Mouse (Mus musculus): Measurements from ENCODE around the gene B3gnt8. TPM values are rescaled to one million over a fixed set of nuclear protein-coding genes. Genes with fewer than 3 reads are reported as not detected.

Gene B3gnt8
- polyA plus RNA-seq, 1 experiment from 2014 or later: 2.9 TPM

- ATAC-seq: no peak
- WGBS (ENCODE audit: insufficient replicate concordance): 73% methylated on average over 9 of the region's 9 CpGs
- Histone ChIP-seq H3K9me3 (replicated peaks) (0 out of 2 replicates have a peak, but pooled peaks cover 4% of the 10 kb centered on the region), H3K27me3 (replicated peaks) (peaks cover 18% of the 10 kb centered on the region), H3K9ac (no peak overlapping the region), H3K4me2 (no peak overlapping the region), H3K27ac (no peak overlapping the region), H3K4me1 (peaks cover 6% of the 10 kb centered on the region), H3K4me3 (no peak overlapping the region), H3K36me3 (peaks cover 56% of the 10 kb centered on the region)
These were observed 43.2 kb downstream of the B3gnt8 start for GRCm38 (mm10) chr7:25669631-25670030.

DNA sequence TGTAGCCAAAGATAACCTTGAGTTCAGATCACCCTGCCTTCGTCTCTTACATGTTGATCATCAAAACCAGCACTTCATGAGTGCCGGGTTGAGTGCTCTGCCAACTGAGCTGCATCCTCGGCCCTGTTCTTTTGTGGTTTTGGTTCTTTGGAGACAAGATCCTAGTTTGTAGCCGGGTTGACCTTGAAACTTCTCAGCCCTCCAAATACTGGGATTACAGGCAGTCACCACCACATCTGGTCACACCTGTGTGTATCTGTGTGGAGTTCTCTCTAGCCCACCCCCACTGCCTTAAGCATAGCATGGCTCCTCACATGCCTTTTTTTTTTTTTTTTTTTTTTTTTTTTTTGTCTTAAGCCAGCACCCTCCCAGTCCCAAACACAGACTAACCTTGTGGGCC is 43.6 kb downstream of the B3gnt8 start:
- Histone ChIP-seq H3K36me3 (peaks cover 52% of the 10 kb centered on the region), H3K27me3 (replicated peaks) (peaks cover 22% of the 10 kb centered on the region), H3K9me3 (replicated peaks) (0 out of 2 replicates have a peak, but pooled peaks cover 4% of the 10 kb centered on the region), H3K4me1 (peaks cover 11% of the 10 kb centered on the region), H3K9ac (no peak overlapping the region), H3K4me2 (no peak overlapping the region), H3K27ac (no peak overlapping the region), H3K4me3 (no peak overlapping the region)
- no peak for ATAC-seq
- WGBS (ENCODE audit: insufficient replicate concordance): 72% methylated on average over 4 of the region's 4 CpGs

DNA sequence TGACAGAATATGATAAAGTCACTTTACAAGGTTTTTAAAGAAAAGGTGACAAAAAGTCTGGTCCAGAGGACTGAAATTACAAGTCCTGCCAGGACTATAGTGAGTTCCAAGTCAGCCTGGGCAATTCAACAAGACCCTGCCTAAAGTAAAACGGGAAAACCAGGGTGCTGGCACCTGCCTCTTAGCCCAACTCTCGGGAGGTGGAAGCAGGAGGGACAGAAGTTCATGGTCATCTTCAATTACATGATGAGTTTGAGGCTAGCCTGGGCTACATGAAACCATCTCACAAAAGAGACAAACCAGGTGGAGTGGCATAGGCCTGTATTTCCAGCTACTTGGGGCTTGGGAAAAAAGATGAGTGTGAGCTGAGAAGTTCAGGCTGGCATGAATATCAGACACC is 45.2 kb downstream of the B3gnt8 start:
- H3K9me3 ChIP-seq (replicated peaks): 0 out of 2 replicates have a peak, but pooled peaks cover 4% of the 10 kb centered on the region
- H3K4me2 ChIP-seq: no peak overlapping the region
- H3K4me1 ChIP-seq: peaks cover 15% of the 10 kb centered on the region
- no peak for ATAC-seq
- H3K36me3 ChIP-seq: peaks cover 36% of the 10 kb centered on the region
- no peak overlapping the region for H3K9ac ChIP-seq
- H3K27ac ChIP-seq: no peak overlapping the region
- peaks cover 38% of the 10 kb centered on the region for H3K27me3 ChIP-seq (replicated peaks)
- WGBS (ENCODE audit: insufficient replicate concordance): 64% methylated on average over 2 of the region's 2 CpGs
- no peak overlapping the region for H3K4me3 ChIP-seq

- WGBS (ENCODE audit: insufficient replicate concordance): 37% methylated on average over 4 of the region's 4 CpGs
- no peak for ATAC-seq
- no peak overlapping the region for H3K27ac ChIP-seq
These were observed 46.0 kb downstream of the B3gnt8 start for GRCm38 (mm10) chr7:25672442-25672841.

GRCm38 (mm10) chr7:25674297-25674696 is 47.8 kb downstream of the B3gnt8 start:
- Histone ChIP-seq H3K36me3 (peaks cover 10% of the 10 kb centered on the region), H3K9me3 (replicated peaks) (0 out of 2 replicates have a peak, but pooled peaks cover 4% of the 10 kb centered on the region), H3K4me3 (peak overlapping the region; percentile 47), H3K27ac (no peak overlapping the region), H3K9ac (no peak overlapping the region), H3K27me3 (replicated peaks) (peaks cover 42% of the 10 kb centered on the region), H3K4me2 (peak overlapping the region; percentile 71), H3K4me1 (peaks cover 26% of the 10 kb centered on the region)
- no peak for ATAC-seq
- 23% methylated on average over 9 of the region's 9 CpGs for WGBS (ENCODE audit: insufficient replicate concordance)

More at GRCm38 (mm10) chr7:25672442-25672841, 46.0 kb downstream of the B3gnt8 start:
- H3K4me3 ChIP-seq: no peak overlapping the region
- no peak overlapping the region for H3K4me2 ChIP-seq
- H3K36me3 ChIP-seq: peaks cover 28% of the 10 kb centered on the region
- H3K4me1 ChIP-seq: peaks cover 15% of the 10 kb centered on the region
- H3K9ac ChIP-seq: no peak overlapping the region
- peaks cover 42% of the 10 kb centered on the region for H3K27me3 ChIP-seq (replicated peaks)
- 0 out of 2 replicates have a peak, but pooled peaks cover 4% of the 10 kb centered on the region for H3K9me3 ChIP-seq (replicated peaks)

DNA sequence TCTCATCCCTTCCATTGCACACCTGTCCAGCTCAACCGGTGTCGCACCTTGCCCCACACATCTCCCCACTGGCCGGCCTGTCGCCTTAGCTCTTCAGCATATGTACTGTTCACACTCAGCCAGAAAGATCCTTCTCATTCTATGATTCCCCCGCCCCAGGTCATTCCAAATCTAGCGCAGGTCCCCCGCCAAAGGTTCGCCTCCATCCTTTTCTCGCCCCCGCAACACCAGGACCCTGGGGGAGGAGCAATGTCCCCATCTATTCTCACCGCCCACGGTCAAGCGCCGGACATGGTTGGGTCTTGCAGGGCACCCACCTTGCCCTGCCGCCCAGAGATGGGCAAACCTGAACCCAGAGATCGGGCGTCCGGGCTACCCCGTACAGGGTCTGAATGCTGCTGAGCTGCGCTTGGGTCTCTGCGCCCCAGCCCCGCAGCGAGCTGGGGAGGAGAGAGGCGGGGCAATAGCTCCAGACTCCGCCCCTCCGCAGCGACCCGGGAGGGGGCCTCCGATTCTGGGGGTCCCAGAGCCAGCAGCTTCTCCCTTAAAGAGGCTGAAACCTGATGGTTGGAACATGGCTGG is 48.4 kb downstream of the B3gnt8 start, which contains the start of gene Tmem91:
Gene Tmem91, minus strand, starts transcription at position 448 of the 582 bp plus-strand sequence.
- Histone ChIP-seq H3K27ac (no peak within 1 kb of the TSS), H3K4me3 (peak within 1 kb of the TSS; percentile 47), H3K9ac (peak within 1 kb of the TSS; percentile 8; the same call in 1 of the 2 replicates), H3K9me3 (replicated peaks) (0 out of 2 replicates have a peak, but pooled peaks cover 4% of the 10 kb centered on the region), H3K27me3 (replicated peaks) (peaks cover 42% of the 10 kb centered on the region), H3K4me2 (peak within 1 kb of the TSS; percentile 71), H3K4me1 (peaks cover 31% of the 10 kb centered on the region), H3K36me3 (0 out of 2 replicates have a peak, but pooled peaks cover 4% of the 10 kb centered on the region)
- no peak for ATAC-seq
- WGBS (ENCODE audit: insufficient replicate concordance): 2% methylated on average over 29 of the region's 29 CpGs

- peaks cover 42% of the 10 kb centered on the region for H3K27me3 ChIP-seq (replicated peaks)
- H3K4me1 ChIP-seq: peaks cover 37% of the 10 kb centered on the region
- no peak for ATAC-seq
- H3K9me3 ChIP-seq (replicated peaks): 0 out of 2 replicates have a peak, but pooled peaks cover 4% of the 10 kb centered on the region
- H3K36me3 ChIP-seq: 0 out of 2 replicates have a peak, but pooled peaks cover 2% of the 10 kb centered on the region
- no peak overlapping the region for H3K27ac ChIP-seq
- H3K4me2 ChIP-seq: peak overlapping the region; percentile 71
- no peak overlapping the region for H3K9ac ChIP-seq
- H3K4me3 ChIP-seq: no peak overlapping the region; the same call in 1 of the 2 replicates
- 58% methylated on average over 6 of the region's 6 CpGs for WGBS (ENCODE audit: insufficient replicate concordance)
These were observed 49.0 kb downstream of the B3gnt8 start for GRCm38 (mm10) chr7:25675405-25675804.

- 0 out of 2 replicates have a peak, but pooled peaks cover 4% of the 10 kb centered on the region for H3K9me3 ChIP-seq (replicated peaks)
- H3K4me3 ChIP-seq: no peak overlapping the region
- no peak overlapping the region for H3K27ac ChIP-seq
- no peak overlapping the region for H3K4me2 ChIP-seq
- H3K9ac ChIP-seq: no peak overlapping the region
- no peak for ATAC-seq
- H3K27me3 ChIP-seq (replicated peaks): peaks cover 42% of the 10 kb centered on the region
- H3K4me1 ChIP-seq: peaks cover 41% of the 10 kb centered on the region
- H3K36me3 ChIP-seq: no peaks in the 10 kb centered on the region
- 72% methylated on average over 15 of the region's 15 CpGs for WGBS (ENCODE audit: insufficient replicate concordance)
These were observed 49.8 kb downstream of the B3gnt8 start for GRCm38 (mm10) chr7:25676085-25676781.

DNA sequence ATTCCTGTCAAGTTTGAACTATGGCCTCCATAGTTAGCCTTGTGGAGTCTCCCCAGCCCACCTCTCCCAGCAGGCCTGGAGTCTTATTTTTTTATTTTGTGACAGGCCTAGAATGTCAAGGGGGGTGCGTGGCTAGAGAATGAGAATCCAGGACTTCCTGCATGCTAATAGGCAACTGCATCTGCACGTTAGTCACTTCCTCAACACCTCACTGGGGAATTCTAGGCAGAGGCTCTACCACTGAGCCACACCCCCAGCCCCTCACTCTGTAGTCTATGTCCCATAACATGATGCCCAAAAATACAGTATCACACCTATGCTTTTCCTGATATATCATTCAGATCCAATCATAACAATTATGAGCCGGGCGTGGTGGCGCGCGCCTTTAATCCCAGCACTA is 50.6 kb downstream of the B3gnt8 start:
- H3K9ac ChIP-seq: no peak overlapping the region
- no peak overlapping the region for H3K4me2 ChIP-seq
- H3K27ac ChIP-seq: no peak overlapping the region
- 0 out of 2 replicates have a peak, but pooled peaks cover 4% of the 10 kb centered on the region for H3K9me3 ChIP-seq (replicated peaks)
- no peaks in the 10 kb centered on the region for H3K36me3 ChIP-seq
- no peak for ATAC-seq
- 87% methylated on average over 7 of the region's 7 CpGs for WGBS (ENCODE audit: insufficient replicate concordance)
- H3K4me1 ChIP-seq: peaks cover 49% of the 10 kb centered on the region
- H3K4me3 ChIP-seq: no peak overlapping the region
- peaks cover 42% of the 10 kb centered on the region for H3K27me3 ChIP-seq (replicated peaks)

- Histone ChIP-seq H3K9me3 (replicated peaks) (no peaks in the 10 kb centered on the region), H3K9ac (peak overlapping the region; percentile 59), H3K4me2 (peak overlapping the region; percentile 81), H3K4me3 (peak overlapping the region; percentile 67), H3K27me3 (replicated peaks) (peaks cover 21% of the 10 kb centered on the region), H3K4me1 (peaks cover 69% of the 10 kb centered on the region), H3K27ac (peak overlapping the region; percentile 91), H3K36me3 (peaks cover 9% of the 10 kb centered on the region)
- 9% methylated on average over 6 of the region's 6 CpGs for WGBS (ENCODE audit: insufficient replicate concordance)
- no peak for ATAC-seq
These were observed 53.5 kb downstream of the B3gnt8 start for GRCm38 (mm10) chr7:25679971-25680370.

DNA sequence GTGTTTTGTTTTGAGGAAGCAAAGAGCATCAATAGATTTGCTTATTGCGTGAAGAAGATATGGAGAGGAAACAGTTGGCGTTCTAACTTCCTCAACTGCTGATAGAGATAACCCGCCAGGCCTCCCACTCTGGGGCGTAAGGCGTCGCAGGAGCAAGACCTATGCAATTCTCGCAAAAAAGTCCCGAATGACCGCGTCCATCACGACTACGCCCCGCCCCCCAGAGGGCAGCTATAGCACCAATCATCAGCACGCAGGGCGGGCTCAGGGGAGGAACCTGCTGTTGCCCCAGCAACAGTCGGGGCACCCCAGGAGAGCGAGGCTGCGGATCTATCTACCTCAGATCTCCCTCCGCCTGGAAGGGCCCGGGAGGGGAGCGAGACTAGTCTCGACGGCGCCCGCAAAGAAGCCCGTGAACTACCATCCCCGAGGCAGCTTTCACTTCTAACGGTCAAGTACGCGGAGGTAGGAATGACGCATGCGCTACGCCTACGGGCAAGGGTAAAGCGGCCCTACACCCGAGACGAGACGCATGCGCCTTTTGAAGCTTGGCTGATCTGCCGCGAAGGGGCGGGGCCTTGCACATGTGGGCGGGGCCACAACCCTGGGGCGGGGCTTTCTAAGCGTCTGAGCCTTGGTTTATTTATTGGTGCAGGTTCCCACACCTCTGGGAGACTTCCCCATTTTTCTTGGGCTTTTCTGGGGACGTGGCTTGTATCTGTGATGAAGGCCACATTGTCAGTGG is 54.2 kb downstream of the B3gnt8 start, which contains the start of gene B9d2:
Gene B9d2, plus strand, starts transcription at position 267 of the 745 bp plus-strand sequence.
- Histone ChIP-seq H3K27ac (peak within 1 kb of the TSS; percentile 91), H3K9ac (peak within 1 kb of the TSS; percentile 64), H3K4me2 (peak within 1 kb of the TSS; percentile 81), H3K4me1 (peaks cover 71% of the 10 kb centered on the region), H3K9me3 (replicated peaks) (no peaks in the 10 kb centered on the region), H3K36me3 (peaks cover 9% of the 10 kb centered on the region), H3K27me3 (replicated peaks) (peaks cover 14% of the 10 kb centered on the region), H3K4me3 (peak within 1 kb of the TSS; percentile 67)
- peak; percentile 94 for ATAC-seq
- under 1% methylated on average over 46 of the region's 46 CpGs for WGBS (ENCODE audit: insufficient replicate concordance)

All from liver, embryonic 12.5 days (tissue).